Mouse (Mus musculus) bone marrow, adult 2 months (tissue): ENCODE measurements around the gene F3. TPM values are rescaled to one million over a fixed set of nuclear protein-coding genes. Genes with fewer than 3 reads are reported as not detected.

Experiments
- H3K27ac ChIP-seq: fragments of 200-500 bp; 2 replicates; pipeline ENCODE4 v1.5.1; 2012; ENCODE audit warnings: low read depth, mild to moderate bottlenecking, control low read depth, inconsistent platforms, low read length; ENCODE audit not compliant: control insufficient read depth, poor library complexity, insufficient read depth
- H3K4me1 ChIP-seq: fragments of 200-500 bp; 2 replicates; pipeline ENCODE4 v1.6.1; 2011; ENCODE audit warnings: low read length; ENCODE audit not compliant: control insufficient read depth, insufficient read depth
- H3K4me3 ChIP-seq: fragments of 200-500 bp; replicated peaks from 2 replicates; pipeline ENCODE3; 2011; ENCODE audit warnings: mild to moderate bottlenecking, low read depth, low read length, control low read depth; ENCODE audit not compliant: control insufficient read depth
- CTCF ChIP-seq: fragments of 200-500 bp; IDR thresholded peaks from 2 replicates; pipeline ENCODE4 v1.5.1; 2011; ENCODE audit warnings: low read length, control low read depth; ENCODE audit not compliant: control insufficient read depth, insufficient read depth
- POLR2A ChIP-seq: fragments of 200-500 bp; IDR thresholded peaks from 2 replicates; pipeline ENCODE4 v1.6.1; 2011; ENCODE audit warnings: low read depth, mild to moderate bottlenecking, control low read depth, low read length, borderline replicate concordance; ENCODE audit not compliant: control insufficient read depth
- WGBS: fragments of 180-500 bp; shearing (Covaris S2); methylation state at CpG from one replicate; pipeline ENCODE4 v1.1.7; 2018; 5-methylcytosine and 5-hydroxymethylcytosine counted together
- polyA plus RNA-seq: library from polyadenylated mRNA; stranded (reverse); fragments of >200 nt; gene quantifications from 2 replicates; pipeline ENCODE4 v1.2.4, GENCODE M21; 2011; ENCODE audit warnings: low replicate concordance; ENCODE audit not compliant: missing spikeins, insufficient read depth, insufficient read length

The F3 gene
- polyA plus RNA-seq, 1 experiment = 3.6 TPM

- H3K4me1 ChIP-seq = peaks cover 1% of the 10 kb centered on the region
- H3K4me3 ChIP-seq = no peak overlapping the region
- no peak for TF ChIP-seq POLR2A
- no peak for TF ChIP-seq CTCF
- WGBS = 80% methylated on average over 4 of the region's 4 CpGs
- H3K27ac ChIP-seq = no peak overlapping the region
These were observed 11.1 kb upstream of the F3 start for GRCm38 (mm10) chr3:121712222-121712621.

DNA sequence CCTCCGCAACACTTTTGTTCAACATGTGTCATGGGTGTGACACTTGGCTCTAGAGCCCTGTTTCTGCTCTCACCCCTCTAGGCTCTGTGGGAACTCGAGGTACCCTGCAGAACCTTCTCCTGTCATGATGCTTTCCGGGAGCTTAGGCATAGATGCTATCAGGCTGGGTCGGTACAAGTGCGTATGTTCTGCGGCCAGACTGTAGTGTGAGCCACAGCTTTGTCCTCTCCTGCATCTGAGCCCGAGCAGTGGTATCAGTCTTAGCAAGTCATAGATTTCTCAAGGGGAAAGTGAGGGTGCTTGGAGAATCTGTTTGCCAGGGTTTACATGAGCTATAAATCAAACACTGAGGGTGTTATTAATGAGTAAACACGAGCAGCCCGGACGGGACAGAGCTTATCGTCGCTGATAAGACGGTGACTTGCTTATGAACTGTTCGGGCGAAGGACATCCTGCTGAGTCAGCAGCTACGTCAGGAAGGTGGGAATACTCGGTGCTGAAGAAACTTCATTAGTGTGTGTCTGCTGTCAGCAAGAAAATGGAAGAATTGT lies 10.1 kb upstream of the F3 start:
- TF ChIP-seq CTCF (no peak), POLR2A (no peak)
- Histone ChIP-seq H3K4me3 (no peak overlapping the region), H3K4me1 (peaks cover 1% of the 10 kb centered on the region), H3K27ac (no peak overlapping the region)
- 35% methylated on average over 17 of the region's 17 CpGs for WGBS

- TF ChIP-seq CTCF (no peak), POLR2A (no peak)
- peaks cover 1% of the 10 kb centered on the region for H3K4me1 ChIP-seq
- WGBS = 64% methylated on average over 8 of the region's 8 CpGs
- H3K4me3 ChIP-seq = no peak overlapping the region
- H3K27ac ChIP-seq = no peak overlapping the region
These were observed 9.5 kb upstream of the F3 start for GRCm38 (mm10) chr3:121713816-121714215.

DNA sequence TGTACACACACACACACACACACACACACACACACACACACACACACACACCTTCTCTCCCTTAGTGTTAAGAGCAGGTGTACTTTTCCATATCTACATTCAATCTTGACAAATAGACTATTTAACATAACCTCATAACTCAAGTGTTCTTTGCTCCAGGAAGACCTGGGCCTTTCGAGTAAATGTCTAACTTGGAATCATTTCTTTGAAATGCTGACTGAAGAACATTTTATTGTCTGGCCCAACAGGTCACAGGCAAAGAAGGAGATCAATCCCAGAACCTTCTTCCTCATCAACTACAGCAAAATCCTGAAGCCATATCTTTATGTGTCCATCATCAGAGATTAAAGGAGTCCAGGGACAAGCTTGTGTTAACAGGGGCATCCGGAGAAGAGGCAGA lies 8.9 kb upstream of the F3 start:
- H3K4me3 ChIP-seq = no peak overlapping the region
- 82% methylated on average over 2 of the region's 2 CpGs for WGBS
- H3K4me1 ChIP-seq = peaks cover 1% of the 10 kb centered on the region
- no peak overlapping the region for H3K27ac ChIP-seq
- no peak for TF ChIP-seq POLR2A
- no peak for TF ChIP-seq CTCF

DNA sequence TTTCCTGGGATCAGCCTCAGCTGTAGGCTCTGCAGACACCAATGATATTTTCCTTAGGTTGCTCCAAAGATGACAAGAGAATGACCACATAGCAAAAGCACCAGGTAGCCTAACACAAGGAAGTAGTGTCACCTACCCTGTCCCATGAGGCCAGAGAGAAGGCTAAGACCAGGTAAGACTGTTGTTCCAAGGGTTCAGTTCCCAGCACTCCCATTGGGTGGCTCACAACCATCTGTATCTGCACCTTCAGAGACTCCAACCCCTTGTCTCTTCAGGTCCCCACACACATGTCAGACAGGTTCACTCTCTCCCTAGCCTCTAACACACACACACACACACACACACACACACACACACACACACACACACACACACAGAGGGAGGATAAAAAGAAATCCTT lies 8.0 kb upstream of the F3 start:
- H3K4me1 ChIP-seq = peaks cover 1% of the 10 kb centered on the region
- H3K27ac ChIP-seq = no peak overlapping the region
- no peak overlapping the region for H3K4me3 ChIP-seq
- TF ChIP-seq CTCF = no peak
- TF ChIP-seq POLR2A = no peak

DNA sequence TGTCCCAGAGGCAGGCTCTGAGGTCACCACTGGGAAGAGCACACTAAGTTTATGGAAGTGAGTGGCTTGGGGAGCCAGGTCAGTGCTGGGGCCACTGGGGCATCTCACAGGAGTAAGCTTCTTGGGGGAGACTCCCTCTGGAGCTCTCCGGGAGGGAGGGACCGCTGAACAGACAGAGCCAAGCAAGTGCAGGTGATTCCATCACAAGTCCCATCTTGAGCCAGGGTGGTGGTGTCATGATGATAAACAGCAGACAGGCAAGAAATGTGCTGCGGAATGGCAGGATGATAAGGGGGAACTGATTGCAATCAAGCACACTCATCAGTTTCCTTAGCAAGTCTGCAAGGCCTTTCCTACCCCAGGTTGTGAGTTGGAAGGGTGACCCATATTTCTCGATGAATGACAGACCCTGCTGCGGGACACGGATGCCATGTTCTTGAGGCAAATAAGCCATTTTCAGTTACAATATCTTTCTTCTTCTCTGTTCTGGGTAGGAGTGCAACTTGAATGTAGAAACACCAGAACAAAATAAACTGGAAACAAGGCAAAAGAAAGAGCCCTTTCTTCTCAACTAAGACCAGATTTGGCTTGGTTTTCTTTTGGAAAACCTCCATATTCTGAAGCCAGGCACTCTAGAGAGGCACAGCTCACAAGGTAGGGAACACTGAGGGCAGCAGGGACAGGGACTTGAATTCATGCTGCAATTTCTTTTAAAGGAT lies 7.4 kb upstream of the F3 start:
- peaks cover 1% of the 10 kb centered on the region for H3K4me1 ChIP-seq
- WGBS = 56% methylated on average over 6 of the region's 6 CpGs
- H3K4me3 ChIP-seq = no peak overlapping the region
- no peak overlapping the region for H3K27ac ChIP-seq
- TF ChIP-seq POLR2A = no peak

GRCm38 (mm10) chr3:121716480-121716879 lies 6.9 kb upstream of the F3 start:
- 78% methylated on average over 5 of the region's 5 CpGs for WGBS
- H3K27ac ChIP-seq = no peak overlapping the region
- peaks cover 1% of the 10 kb centered on the region for H3K4me1 ChIP-seq
- no peak overlapping the region for H3K4me3 ChIP-seq
- TF ChIP-seq POLR2A = no peak
- no peak for TF ChIP-seq CTCF

GRCm38 (mm10) chr3:121718679-121719078 lies 4.7 kb upstream of the F3 start:
- WGBS = 81% methylated on average over 8 of the region's 8 CpGs
- TF ChIP-seq POLR2A (no peak), CTCF (no peak)
- H3K4me1 ChIP-seq = peaks cover 2% of the 10 kb centered on the region
- no peak overlapping the region for H3K27ac ChIP-seq
- no peak overlapping the region for H3K4me3 ChIP-seq

GRCm38 (mm10) chr3:121719701-121720100 lies 3.6 kb upstream of the F3 start:
- Histone ChIP-seq H3K4me3 (no peak overlapping the region), H3K27ac (no peak overlapping the region), H3K4me1 (peaks cover 3% of the 10 kb centered on the region; the same call in 1 of the 2 replicates)
- no peak for TF ChIP-seq CTCF
- no peak for TF ChIP-seq POLR2A
- WGBS = 78% methylated on average over 3 of the region's 3 CpGs
